Mouse (Mus musculus) frontal cortex, adult 2 months (tissue): ENCODE results near the gene Kansl2. TPM values are rescaled to one million over a fixed set of nuclear protein-coding genes. Genes with fewer than 3 reads are reported as not detected.

ENCODE experiments used
- DNase-seq, 2 experiments: peaks; one replicate each; pipeline ENCODE4 v3.0.0; 2022; ENCODE audit warnings: low spot score in 1 of 2; ENCODE audit errors: extremely low spot score in 1 of 2
- polyA plus RNA-seq: library from polyadenylated mRNA; depleted of rRNA; stranded (reverse); fragments of >200 nt; gene quantifications from 2 replicates; pipeline ENCODE4 v1.2.3, GENCODE M21; 2012; rRNA removed

Gene Kansl2
- polyA plus RNA-seq, 1 experiment: 54.4 TPM

- no peak for DNase-seq
Observed at GRCm38 (mm10) chr15:98506253-98506957, 27.7 kb downstream of the Kansl2 start.

DNA sequence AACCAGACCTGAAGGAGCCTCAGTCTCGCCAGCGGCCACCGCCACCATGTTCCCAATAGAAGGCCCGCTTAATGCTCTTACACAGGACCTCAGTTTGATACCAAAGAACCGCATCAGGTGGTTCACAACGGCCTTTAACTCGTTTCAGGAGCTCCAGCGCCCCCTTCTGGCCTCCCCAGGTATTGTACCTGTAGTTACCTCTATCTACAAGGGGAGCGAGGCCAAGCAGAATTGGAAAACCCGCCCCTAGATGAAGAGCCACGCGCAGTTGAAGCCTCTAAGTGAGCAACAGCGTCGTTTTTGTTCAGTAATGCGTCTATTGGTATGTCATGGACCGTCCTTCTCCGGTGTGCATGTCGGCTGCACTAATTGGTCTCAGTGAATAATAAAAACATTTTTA is 29.6 kb downstream of the Kansl2 start:
- DNase-seq: peak in 1 of 2 experiments; percentile 82

GRCm38 (mm10) chr15:98503317-98503716 is 30.7 kb downstream of the Kansl2 start:
- DNase-seq: no peak

GRCm38 (mm10) chr15:98497631-98498030 is 36.4 kb downstream of the Kansl2 start:
- DNase-seq: no peak

- DNase-seq: no peak
Observed at GRCm38 (mm10) chr15:98492102-98492501, 42.0 kb downstream of the Kansl2 start, which contains the start of gene Olfr279. Gene Olfr279, plus strand, starts transcription at chr15:98492402.

GRCm38 (mm10) chr15:98491332-98491731 is 42.7 kb downstream of the Kansl2 start:
- DNase-seq: no peak

- DNase-seq: no peak
Observed at GRCm38 (mm10) chr15:98486433-98487021, 47.5 kb downstream of the Kansl2 start.

- no peak for DNase-seq
Observed at GRCm38 (mm10) chr15:98483907-98484886, 49.9 kb downstream of the Kansl2 start.

DNA sequence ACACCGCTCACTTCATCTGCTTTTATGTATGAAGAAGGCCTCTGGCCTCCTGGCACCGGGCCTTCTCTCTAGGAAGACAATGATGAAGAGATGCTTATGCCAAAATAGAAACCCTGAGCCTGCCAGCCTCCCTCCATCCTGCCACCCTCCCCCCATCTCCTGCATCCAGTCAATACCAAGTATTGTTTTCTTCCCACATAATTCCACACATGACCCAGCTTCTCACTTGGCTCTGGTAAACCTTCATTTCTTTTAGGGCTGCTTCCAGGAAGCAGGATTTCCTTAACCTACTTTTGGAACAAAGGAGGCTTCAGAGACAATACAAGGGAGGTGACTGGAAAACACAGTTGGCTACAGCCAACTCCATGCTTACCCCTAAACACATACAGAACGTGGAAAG is 51.4 kb downstream of the Kansl2 start, which contains the start of gene Lalba:
Gene Lalba (minus strand): TSS at position 21 of the 400 bp plus-strand sequence.
- no peak for DNase-seq

DNA sequence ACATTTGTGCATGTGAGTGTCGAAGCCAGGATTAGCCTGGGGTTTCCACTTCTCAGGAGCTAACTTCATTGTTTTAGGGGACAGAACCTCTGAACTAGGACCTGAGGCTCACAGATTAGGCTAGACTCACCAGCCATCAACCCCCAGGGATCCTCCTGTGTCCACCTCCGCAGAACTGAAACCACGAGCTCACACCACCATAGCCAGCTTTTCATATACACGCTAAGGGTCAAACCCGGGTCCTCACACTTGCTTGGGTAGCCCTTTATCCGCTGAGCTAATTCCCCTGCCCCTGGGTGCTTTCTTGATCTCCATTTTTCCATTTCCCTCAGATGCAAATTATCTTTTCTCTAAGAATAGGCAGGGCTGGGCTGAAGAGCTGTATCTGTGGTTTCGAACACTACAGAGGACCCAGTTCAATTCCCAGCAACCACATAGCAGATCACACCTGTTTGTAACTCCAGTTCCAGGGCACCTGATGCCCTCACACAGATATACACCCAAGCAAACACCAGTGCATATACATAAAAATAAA is 54.4 kb downstream of the Kansl2 start:
- no peak for DNase-seq

GRCm38 (mm10) chr15:98476281-98476680 is 57.8 kb downstream of the Kansl2 start:
- DNase-seq: no peak

GRCm38 (mm10) chr15:98475382-98475781 is 58.7 kb downstream of the Kansl2 start:
- peak in 1 of 2 experiments; percentile 54 for DNase-seq

DNA sequence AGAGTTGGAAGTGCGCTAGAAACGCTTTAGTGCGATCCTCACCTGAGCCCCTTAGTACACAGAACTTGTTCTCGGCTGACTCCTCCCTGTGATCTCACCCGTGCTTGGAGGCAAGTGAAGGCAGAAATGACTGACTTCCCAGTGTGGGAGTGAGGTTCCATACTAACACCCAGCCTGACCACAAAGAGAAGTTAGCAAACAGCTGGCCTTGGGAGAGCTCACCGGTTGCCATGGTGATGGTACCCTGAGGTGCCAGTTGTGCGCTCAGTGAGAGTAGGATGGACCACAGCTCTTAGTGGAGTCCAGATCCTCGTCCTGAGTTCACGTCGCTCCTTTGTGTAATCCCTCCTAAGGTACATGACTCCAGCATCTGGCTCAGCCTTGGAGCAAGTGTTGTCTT is 59.1 kb downstream of the Kansl2 start:
- DNase-seq: no peak

- no peak for DNase-seq
Observed at GRCm38 (mm10) chr15:98471539-98471938, 62.5 kb downstream of the Kansl2 start.

GRCm38 (mm10) chr15:98469596-98469995 is 64.5 kb downstream of the Kansl2 start, which contains the start of gene OR5BS1P:
Gene OR5BS1P, plus strand, starts transcription at chr15:98469896.
- DNase-seq: no peak

Other genes starting within 250 kb of the Kansl2 start
- gene Zfp641, start 238.1 kb downstream of the Kansl2 start, polyA plus RNA-seq: 11.1 and 12.3 TPM in 2 replicates
- 0.02 TPM in 1 of 2 replicates, not detected in the other for gene Olfr285, start 216.9 kb downstream of the Kansl2 start, polyA plus RNA-seq
- not detected in 2 replicates for gene Olfr284, start 193.3 kb downstream of the Kansl2 start, polyA plus RNA-seq
- gene Olfr283, start 153.3 kb downstream of the Kansl2 start, polyA plus RNA-seq: 0.04 and 0.11 TPM in 2 replicates
- not detected in 2 replicates for gene Olfr282, start 103.0 kb downstream of the Kansl2 start, polyA plus RNA-seq
- gene Olfr281, start 81.7 kb downstream of the Kansl2 start, polyA plus RNA-seq: 0.02 TPM in 2 replicates
- gene OR5BS1P, start 64.4 kb downstream of the Kansl2 start, polyA plus RNA-seq: 0.02 TPM in 1 of 2 replicates, not detected in the other
- gene Lalba, start 51.5 kb downstream of the Kansl2 start, polyA plus RNA-seq: not detected in 2 replicates
- gene Olfr279, start 41.9 kb downstream of the Kansl2 start, polyA plus RNA-seq: 0.29 TPM in 1 of 2 replicates, not detected in the other
- 18.8 and 21.1 TPM in 2 replicates for gene Ccnt1, start 36.7 kb upstream of the Kansl2 start, polyA plus RNA-seq
- gene 4930415O20Rik, start 36.7 kb upstream of the Kansl2 start, polyA plus RNA-seq: 0.34 TPM in 1 of 2 replicates, not detected in the other
- gene Adcy6, start 75.8 kb upstream of the Kansl2 start, polyA plus RNA-seq: 40.3 and 45.6 TPM in 2 replicates
- gene Cacnb3, start 96.6 kb upstream of the Kansl2 start, polyA plus RNA-seq: 377 and 417 TPM in 2 replicates
- gene Ddx23, start 128.6 kb upstream of the Kansl2 start, polyA plus RNA-seq: 56.2 and 63.3 TPM in 2 replicates
- 25.4 and 25.5 TPM in 2 replicates for gene Rnd1, start 143.2 kb upstream of the Kansl2 start, polyA plus RNA-seq
- 6.4 and 7.7 TPM in 2 replicates for gene Ccdc65, start 173.9 kb upstream of the Kansl2 start, polyA plus RNA-seq
- gene Fkbp11, start 193.9 kb upstream of the Kansl2 start, polyA plus RNA-seq: 2.9 and 3.5 TPM in 2 replicates
- gene Arf3, start 228.9 kb upstream of the Kansl2 start, polyA plus RNA-seq: 678 and 795 TPM in 2 replicates
- 6.3 and 6.8 TPM in 2 replicates for gene Wnt10b, start 243.9 kb upstream of the Kansl2 start, polyA plus RNA-seq